ENCODE assay signal across 24 mouse cellular contexts in the genomic region with DNA sequence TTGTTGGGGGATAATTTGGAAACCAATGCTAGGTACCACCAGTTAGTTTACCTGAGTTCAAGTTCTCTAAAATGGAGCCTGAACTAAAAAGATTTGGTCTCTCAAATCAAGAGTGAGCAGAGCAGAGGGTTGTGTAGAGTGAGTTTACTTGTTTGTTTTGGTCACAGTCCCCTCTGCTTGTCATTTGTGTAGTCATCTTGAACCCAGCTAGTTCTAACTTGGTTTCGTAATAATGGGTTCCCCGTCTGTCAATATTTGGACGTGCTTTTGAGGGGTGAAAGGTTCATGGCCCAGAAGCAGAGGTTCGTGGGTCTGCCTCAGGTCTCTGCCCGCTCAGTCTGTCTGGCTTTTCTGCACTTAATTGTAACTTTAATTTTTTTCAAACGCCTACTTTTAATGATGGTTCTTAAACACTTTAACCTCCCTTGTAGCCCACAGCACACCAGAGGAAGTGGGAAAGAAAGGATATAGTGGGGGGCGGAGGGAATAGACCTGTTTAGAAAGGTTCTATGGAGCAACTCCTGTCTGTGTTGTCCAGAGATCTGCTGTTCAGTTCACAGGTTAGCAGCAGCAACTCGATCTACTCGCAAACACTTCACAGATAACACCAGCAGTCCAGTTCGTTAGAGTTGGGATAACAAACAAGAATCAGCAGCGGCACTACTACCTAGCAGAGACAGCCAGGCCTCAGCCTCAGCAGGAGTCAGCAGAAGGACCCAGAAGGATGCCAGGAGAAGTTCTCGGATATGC. TPM values are rescaled to one million over a fixed set of nuclear protein-coding genes. Genes with fewer than 3 reads are reported as not detected.
"Had no signal": no experiment of that assay in that cellular context is flagged by ENCODE, and none has a peak within 500 bp of the region (broad histone marks: within the 10 kb centered on the region; RNA-seq: fewer than 3 reads in every experiment).

No protein-coding gene starts in this region.

- H3K4me2 ChIP-seq: lung, embryonic 15.5 days; midbrain, embryonic 11.5 days; midbrain, embryonic 13.5 days; midbrain, embryonic 15.5 days; neural tube, embryonic 12.5 days had no signal

- H3K27me3 ChIP-seq: lung, embryonic 15.5 days; midbrain, embryonic 15.5 days; neural tube, embryonic 12.5 days had no signal

- ATAC-seq: lung, postnatal 0 days; midbrain, embryonic 13.5 days; midbrain, embryonic 15.5 days had no signal

- H3K27ac ChIP-seq: liver, embryonic 14.5 days; lung, embryonic 15.5 days; macrophage; midbrain, embryonic 13.5 days; midbrain, embryonic 15.5 days; neural tube, embryonic 12.5 days had no signal

- DNase-seq: lung, adult 2 months; lung, postnatal 14 days; lung, postnatal 36 days; right cerebral cortex, postnatal 14 days; right cerebral cortex, postnatal 4 days; spleen, adult 18-20 months; thymus, adult 18-20 months; thymus, postnatal 14 days; thymus, postnatal 36 days had no signal

- H3K9ac ChIP-seq: liver, embryonic 14.5 days; lung, embryonic 15.5 days; midbrain, embryonic 13.5 days; midbrain, embryonic 15.5 days; neural tube, embryonic 12.5 days had no signal

- H3K36me3 ChIP-seq: lung, embryonic 15.5 days; midbrain, embryonic 13.5 days; midbrain, embryonic 15.5 days; neural tube, embryonic 12.5 days had no signal

- H3K4me3 ChIP-seq: lung, embryonic 15.5 days; megakaryocyte, embryonic 14.5 days; midbrain, embryonic 13.5 days; midbrain, embryonic 15.5 days; neural tube, embryonic 12.5 days had no signal

- H3K9me3 ChIP-seq: lung, embryonic 15.5 days; midbrain, embryonic 13.5 days; midbrain, embryonic 15.5 days; neural tube, embryonic 12.5 days had no signal

RNA-seq across cellular contexts. Expression of a gene that starts 16.2 kb away (rescaled TPM):
- total RNA-seq: midbrain, postnatal 0 days had no signal

RNA-seq across cellular contexts. Expression of a gene that starts 56.4 kb away (rescaled TPM):
- total RNA-seq: megakaryocyte progenitor cell, adult 5-6 weeks; midbrain, postnatal 0 days; monocyte, adult 5-6 weeks; neutrophil, adult 5-6 weeks had no signal
- polyA plus RNA-seq: liver, embryonic 14.5 days; macrophage; midbrain, embryonic 11.5 days; midbrain, embryonic 13.5 days; midbrain, embryonic 15.5 days; midbrain, postnatal 0 days; neural tube, embryonic 14.5 days; thymus, postnatal 0 days had no signal
